Mouse (Mus musculus): ENCODE measurements around the gene Aldh8a1. TPM values are rescaled to one million over a fixed set of nuclear protein-coding genes. Genes with fewer than 3 reads are reported as not detected.

Aldh8a1 gene
- polyA plus RNA-seq, 1 experiment from 2014 or later: not detected

GRCm38 (mm10) chr10:21441020-21441419 lies 63.9 kb downstream of the Aldh8a1 start:
- Histone ChIP-seq H3K4me1 (replicated peaks) (peaks cover 10% of the 10 kb centered on the region; the same call in 1 of the 2 replicates), H3K36me3 (no peaks in the 10 kb centered on the region), H3K9ac (no peak overlapping the region), H3K27me3 (no peaks in the 10 kb centered on the region), H3K4me2 (no peak overlapping the region), H3K27ac (replicated peaks) (no peak overlapping the region), H3K4me3 (no peak overlapping the region), H3K9me3 (no peaks in the 10 kb centered on the region)
- 47% methylated on average over 4 of the region's 4 CpGs for WGBS
- ATAC-seq (ENCODE audit: low read depth): no peak

- Histone ChIP-seq H3K36me3 (no peaks in the 10 kb centered on the region), H3K4me1 (replicated peaks) (peaks cover 10% of the 10 kb centered on the region; the same call in 1 of the 2 replicates)
- no peak for ATAC-seq (ENCODE audit: low read depth)
These were observed 64.6 kb downstream of the Aldh8a1 start for GRCm38 (mm10) chr10:21441690-21442089.

GRCm38 (mm10) chr10:21443646-21444324 lies 66.7 kb downstream of the Aldh8a1 start:
- no peak for ATAC-seq (ENCODE audit: low read depth)
- Histone ChIP-seq H3K9me3 (no peaks in the 10 kb centered on the region), H3K9ac (no peak overlapping the region), H3K36me3 (no peaks in the 10 kb centered on the region), H3K27ac (replicated peaks) (no peak overlapping the region), H3K4me3 (no peak overlapping the region), H3K4me2 (no peak overlapping the region), H3K4me1 (replicated peaks) (peaks cover 10% of the 10 kb centered on the region; the same call in 1 of the 2 replicates), H3K27me3 (no peaks in the 10 kb centered on the region)
- 60% methylated on average over 8 of the region's 8 CpGs for WGBS

More at GRCm38 (mm10) chr10:21441690-21442089, 64.6 kb downstream of the Aldh8a1 start:
- H3K9me3 ChIP-seq: no peaks in the 10 kb centered on the region
- H3K27me3 ChIP-seq: no peaks in the 10 kb centered on the region
- no peak overlapping the region for H3K27ac ChIP-seq (replicated peaks)
- no peak overlapping the region for H3K9ac ChIP-seq
- no peak overlapping the region for H3K4me2 ChIP-seq
- no peak overlapping the region for H3K4me3 ChIP-seq
- WGBS: 80% methylated on average over 4 of the region's 4 CpGs

GRCm38 (mm10) chr10:21444410-21444809 lies 67.3 kb downstream of the Aldh8a1 start:
- Histone ChIP-seq H3K4me1 (replicated peaks) (peaks cover 10% of the 10 kb centered on the region; the same call in 1 of the 2 replicates), H3K9ac (no peak overlapping the region), H3K4me3 (no peak overlapping the region), H3K27me3 (no peaks in the 10 kb centered on the region), H3K36me3 (no peaks in the 10 kb centered on the region), H3K27ac (replicated peaks) (no peak overlapping the region), H3K9me3 (no peaks in the 10 kb centered on the region), H3K4me2 (no peak overlapping the region)
- no peak for ATAC-seq (ENCODE audit: low read depth)
- WGBS: 86% methylated on average over 9 of the region's 9 CpGs

Other genes with a start within 250 kb of the Aldh8a1 start
- 0.87 and 1.1 TPM in 2 replicates for gene Myb, start 216.3 kb upstream of the Aldh8a1 start, polyA plus RNA-seq (2015; fragmentation: Nextera tagmentation; extraction: Ambion mirVana)
- gene Hbs1l, start 81.3 kb upstream of the Aldh8a1 start, polyA plus RNA-seq (2015; fragmentation: Nextera tagmentation; extraction: Ambion mirVana): 96.6 and 97.8 TPM in 2 replicates
- gene 1700020N01Rik, start 215.9 kb downstream of the Aldh8a1 start, polyA plus RNA-seq (2015; fragmentation: Nextera tagmentation; extraction: Ambion mirVana): not detected in 2 replicates